Mouse (Mus musculus): ENCODE results near the gene Hoxc8. TPM values are rescaled to one million over a fixed set of nuclear protein-coding genes. Genes with fewer than 3 reads are reported as not detected.

The Hoxc8 gene
- polyA plus RNA-seq, 1 experiment from 2014 or later, result 0.03 TPM

DNA sequence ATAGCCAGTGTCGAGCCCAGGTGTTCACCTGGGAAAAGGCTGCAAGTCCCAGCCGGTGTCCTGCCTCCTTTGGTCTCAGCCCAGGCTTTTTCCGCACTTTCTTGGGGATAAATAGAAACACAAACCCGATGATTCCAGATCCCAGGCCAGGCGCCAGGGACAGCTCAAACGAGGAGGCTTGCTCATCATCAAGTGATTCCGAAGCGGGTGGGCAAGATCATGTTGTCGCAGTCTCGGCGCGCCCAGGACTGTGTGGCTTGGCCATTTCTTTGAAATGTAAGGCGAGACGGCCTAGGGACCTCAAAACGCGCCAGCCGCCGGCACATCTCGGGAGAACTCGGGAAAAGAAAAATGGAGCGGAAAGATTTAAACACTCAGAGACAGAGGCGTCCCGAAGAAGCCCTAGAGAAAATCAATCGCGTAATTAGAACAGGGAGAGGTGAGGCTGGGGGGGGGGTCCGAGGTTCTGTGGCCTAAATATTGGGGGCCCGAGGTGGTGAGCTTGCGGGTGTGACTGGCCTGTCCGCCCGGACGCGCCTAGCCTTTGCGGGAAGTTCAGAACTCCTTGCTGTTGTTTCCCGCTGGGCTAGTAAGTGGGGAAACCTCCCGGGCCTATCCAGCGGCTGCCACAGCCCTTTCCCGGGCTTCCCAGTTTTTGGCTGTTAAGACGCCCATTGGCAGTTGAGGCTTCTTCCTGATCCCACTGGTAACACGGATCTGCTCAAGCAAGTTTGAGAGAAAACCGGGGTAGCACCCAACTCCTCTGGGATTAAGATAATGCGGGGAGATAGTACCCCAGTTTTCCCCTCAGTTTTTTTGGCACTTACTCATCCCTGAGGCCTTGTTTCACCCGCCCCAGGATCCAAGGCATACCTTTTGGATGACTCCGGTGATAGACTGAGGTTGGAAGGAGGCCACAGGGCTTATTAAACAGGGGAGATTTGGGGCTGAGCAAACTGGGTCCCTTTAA, 37.1 kb downstream of the Hoxc8 start:
- H3K4me2 ChIP-seq, result no peak overlapping the region
- H3K9ac ChIP-seq, result no peak overlapping the region
- no peak overlapping the region for H3K4me3 ChIP-seq (replicated peaks)
- H3K36me3 ChIP-seq (replicated peaks), result no peaks in the 10 kb centered on the region
- 4% methylated on average over 43 of the region's 43 CpGs for WGBS (ENCODE audit: insufficient replicate concordance)
- no peaks in the 10 kb centered on the region for H3K9me3 ChIP-seq (replicated peaks)
- ATAC-seq (ENCODE audit: insufficient read depth), result no peak
- no peak overlapping the region for H3K27ac ChIP-seq (replicated peaks)
- H3K27me3 ChIP-seq, result peaks cover 99% of the 10 kb centered on the region
- H3K4me1 ChIP-seq (replicated peaks), result no peaks in the 10 kb centered on the region

- Histone ChIP-seq H3K4me1 (replicated peaks) (no peaks in the 10 kb centered on the region), H3K36me3 (replicated peaks) (no peaks in the 10 kb centered on the region), H3K4me3 (replicated peaks) (no peak overlapping the region), H3K27ac (replicated peaks) (no peak overlapping the region), H3K27me3 (peaks cover 99% of the 10 kb centered on the region), H3K4me2 (no peak overlapping the region), H3K9ac (no peak overlapping the region), H3K9me3 (replicated peaks) (no peaks in the 10 kb centered on the region)
- ATAC-seq (ENCODE audit: insufficient read depth), result no peak
- 27% methylated on average over 9 of the region's 9 CpGs for WGBS (ENCODE audit: insufficient replicate concordance)
These were observed 38.6 kb downstream of the Hoxc8 start for GRCm38 (mm10) chr15:103028916-103029512.

- no peak overlapping the region for H3K9ac ChIP-seq
- ATAC-seq (ENCODE audit: insufficient read depth), result no peak
- H3K27ac ChIP-seq (replicated peaks), result no peak overlapping the region
- no peaks in the 10 kb centered on the region for H3K4me1 ChIP-seq (replicated peaks)
- no peak overlapping the region for H3K4me2 ChIP-seq
- no peak overlapping the region for H3K4me3 ChIP-seq (replicated peaks)
- H3K9me3 ChIP-seq (replicated peaks), result no peaks in the 10 kb centered on the region
- H3K27me3 ChIP-seq, result peaks cover 99% of the 10 kb centered on the region
- WGBS (ENCODE audit: insufficient replicate concordance), result 9% methylated on average over 8 of the region's 8 CpGs
- no peaks in the 10 kb centered on the region for H3K36me3 ChIP-seq (replicated peaks)
These were observed 39.7 kb downstream of the Hoxc8 start for GRCm38 (mm10) chr15:103030142-103030541.

- H3K9ac ChIP-seq, result no peak overlapping the region
- no peaks in the 10 kb centered on the region for H3K9me3 ChIP-seq (replicated peaks)
- no peak overlapping the region for H3K4me3 ChIP-seq (replicated peaks)
- no peaks in the 10 kb centered on the region for H3K36me3 ChIP-seq (replicated peaks)
- peaks cover 99% of the 10 kb centered on the region for H3K27me3 ChIP-seq
- WGBS (ENCODE audit: insufficient replicate concordance), result no CpG with 5 or more reads among the region's 3 CpGs
- ATAC-seq (ENCODE audit: insufficient read depth), result no peak
- no peak overlapping the region for H3K27ac ChIP-seq (replicated peaks)
- no peaks in the 10 kb centered on the region for H3K4me1 ChIP-seq (replicated peaks)
- no peak overlapping the region for H3K4me2 ChIP-seq
These were observed 41.8 kb downstream of the Hoxc8 start for GRCm38 (mm10) chr15:103032167-103032566.

DNA sequence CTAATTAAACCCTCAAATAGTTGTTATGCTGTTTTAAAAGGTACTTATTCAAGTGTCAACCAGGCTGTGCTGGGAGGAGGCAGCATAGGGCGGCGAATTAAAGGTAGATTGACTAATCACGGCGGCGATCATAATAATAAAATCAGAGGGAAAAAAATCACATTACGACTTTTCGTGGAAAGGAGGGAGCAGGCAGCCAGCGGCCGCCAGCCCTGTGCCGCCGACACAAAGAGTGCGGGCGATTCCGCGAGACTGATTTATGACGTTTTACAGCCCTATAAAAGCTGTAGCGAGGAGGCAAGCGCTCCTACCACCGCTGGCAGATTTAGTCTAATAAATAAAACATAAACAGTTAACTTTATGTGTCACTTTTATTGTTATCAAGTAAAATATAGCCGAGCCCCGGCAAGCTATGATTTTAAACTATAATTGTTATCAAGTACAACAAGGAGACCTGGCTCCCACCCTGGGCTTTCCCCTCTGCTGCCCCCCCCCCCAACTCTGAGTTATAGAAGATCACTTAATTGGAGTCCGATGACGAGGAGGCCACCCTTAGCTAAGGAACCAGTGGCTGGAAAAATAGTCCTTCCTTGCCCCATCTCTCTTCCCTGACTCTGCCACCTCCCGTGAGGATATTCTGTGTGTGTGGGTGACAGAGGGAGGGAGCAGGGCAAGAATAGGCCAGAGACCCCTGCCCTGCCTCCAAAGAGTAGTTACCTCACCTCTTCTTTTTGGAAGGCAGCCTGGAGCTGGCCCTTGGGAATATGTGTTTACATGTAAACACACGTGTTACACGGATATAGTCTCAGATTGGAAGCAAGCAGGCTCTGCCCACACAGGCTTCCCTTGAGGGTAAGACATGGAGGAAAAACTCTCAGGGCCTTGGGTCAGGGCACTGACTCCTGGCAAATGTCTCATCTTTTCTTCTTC, 42.5 kb downstream of the Hoxc8 start:
- H3K9me3 ChIP-seq (replicated peaks), result no peaks in the 10 kb centered on the region
- H3K4me3 ChIP-seq (replicated peaks), result no peak overlapping the region
- H3K27me3 ChIP-seq, result peaks cover 99% of the 10 kb centered on the region
- no peak overlapping the region for H3K27ac ChIP-seq (replicated peaks)
- no peaks in the 10 kb centered on the region for H3K36me3 ChIP-seq (replicated peaks)
- no peak for ATAC-seq (ENCODE audit: insufficient read depth)
- 3% methylated on average over 26 of the region's 26 CpGs for WGBS (ENCODE audit: insufficient replicate concordance)
- H3K4me1 ChIP-seq (replicated peaks), result no peaks in the 10 kb centered on the region
- no peak overlapping the region for H3K9ac ChIP-seq
- H3K4me2 ChIP-seq, result no peak overlapping the region

DNA sequence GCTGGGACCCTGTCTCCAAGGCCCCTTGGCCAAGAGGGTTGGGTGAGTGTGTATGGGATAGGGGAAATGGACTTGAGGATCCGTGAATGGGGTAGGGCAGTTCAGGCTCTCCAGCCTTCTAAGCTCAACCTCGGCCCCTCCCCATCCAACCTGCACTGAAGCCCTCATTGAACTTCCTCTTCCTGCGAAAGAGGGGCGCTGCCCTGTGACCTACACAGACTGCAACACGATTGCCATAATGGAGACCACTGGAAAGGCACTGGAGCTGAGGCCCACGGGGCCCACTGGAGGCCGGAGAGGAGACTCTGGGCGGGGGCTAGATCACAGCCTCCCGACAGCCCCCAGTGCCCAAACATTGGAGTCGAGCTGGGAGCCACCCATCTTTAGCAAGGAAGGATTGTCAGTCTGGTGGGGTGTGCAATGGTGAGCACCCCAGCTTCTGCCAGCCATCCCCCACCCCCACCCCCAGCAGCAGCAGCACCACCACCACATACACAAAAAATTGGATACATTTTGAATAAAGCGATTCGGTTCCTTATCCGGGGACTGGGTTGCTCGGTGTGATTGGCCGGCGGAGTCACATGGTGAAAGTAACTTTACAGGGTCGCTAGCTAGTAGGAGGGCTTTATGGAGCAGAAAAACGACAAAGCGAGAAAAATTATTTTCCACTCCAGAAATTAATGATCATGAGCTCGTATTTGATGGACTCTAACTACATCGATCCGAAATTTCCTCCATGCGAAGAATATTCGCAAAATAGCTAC, 43.8 kb downstream of the Hoxc8 start:
- Histone ChIP-seq H3K27me3 (peaks cover 99% of the 10 kb centered on the region), H3K4me1 (replicated peaks) (no peaks in the 10 kb centered on the region), H3K4me2 (peak overlapping the region; percentile 29), H3K27ac (replicated peaks) (no peak overlapping the region), H3K9ac (no peak overlapping the region), H3K9me3 (replicated peaks) (no peaks in the 10 kb centered on the region), H3K4me3 (replicated peaks) (peak overlapping the region; percentile 21), H3K36me3 (replicated peaks) (no peaks in the 10 kb centered on the region)
- WGBS (ENCODE audit: insufficient replicate concordance), result under 1% methylated on average over 24 of the region's 24 CpGs
- no peak for ATAC-seq (ENCODE audit: insufficient read depth)

DNA sequence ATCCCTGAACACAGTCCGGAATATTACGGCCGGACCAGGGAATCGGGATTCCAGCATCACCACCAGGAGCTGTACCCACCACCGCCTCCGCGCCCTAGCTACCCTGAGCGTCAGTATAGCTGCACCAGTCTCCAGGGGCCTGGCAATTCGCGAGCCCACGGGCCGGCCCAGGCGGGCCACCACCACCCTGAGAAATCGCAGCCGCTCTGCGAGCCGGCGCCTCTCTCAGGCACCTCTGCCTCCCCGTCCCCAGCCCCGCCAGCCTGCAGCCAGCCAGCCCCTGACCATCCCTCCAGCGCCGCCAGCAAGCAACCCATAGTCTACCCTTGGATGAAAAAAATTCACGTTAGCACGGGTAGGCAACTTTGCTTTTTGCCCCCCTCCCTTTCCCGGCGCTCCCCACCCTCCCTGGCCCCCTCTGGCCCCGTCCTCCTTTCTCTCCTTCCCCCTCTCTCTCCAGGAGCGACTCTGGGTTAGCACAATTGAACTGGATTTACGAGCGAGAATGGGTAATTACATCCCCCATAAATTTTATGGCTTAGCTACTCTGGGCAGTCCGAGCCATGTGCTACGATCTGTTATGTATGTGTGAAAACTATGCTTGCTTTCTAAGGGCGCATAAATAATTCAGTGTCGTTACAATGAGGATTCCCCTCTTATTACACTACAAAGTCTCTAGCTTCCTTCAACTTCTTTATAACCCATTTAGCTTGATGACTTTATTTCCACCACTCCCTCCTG, 44.6 kb downstream of the Hoxc8 start:
- no peak for ATAC-seq (ENCODE audit: insufficient read depth)
- WGBS (ENCODE audit: insufficient replicate concordance), result under 1% methylated on average over 34 of the region's 34 CpGs
- Histone ChIP-seq H3K4me2 (no peak overlapping the region; the same call in 1 of the 2 replicates), H3K9me3 (replicated peaks) (no peaks in the 10 kb centered on the region), H3K27ac (replicated peaks) (no peak overlapping the region), H3K27me3 (peaks cover 99% of the 10 kb centered on the region), H3K4me3 (replicated peaks) (peak overlapping the region; percentile 21), H3K36me3 (replicated peaks) (no peaks in the 10 kb centered on the region), H3K9ac (no peak overlapping the region), H3K4me1 (replicated peaks) (no peaks in the 10 kb centered on the region)

DNA sequence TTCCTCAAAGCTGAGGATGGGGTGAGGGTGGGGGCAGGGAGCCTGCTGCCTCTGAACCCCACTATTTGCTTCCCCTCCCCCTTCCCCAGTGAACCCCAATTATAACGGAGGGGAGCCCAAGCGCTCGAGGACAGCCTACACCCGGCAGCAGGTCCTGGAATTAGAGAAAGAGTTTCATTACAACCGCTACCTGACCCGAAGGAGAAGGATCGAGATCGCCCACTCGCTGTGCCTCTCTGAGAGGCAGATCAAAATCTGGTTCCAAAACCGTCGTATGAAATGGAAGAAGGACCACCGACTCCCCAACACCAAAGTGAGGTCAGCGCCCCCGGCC, 45.1 kb downstream of the Hoxc8 start:
- Histone ChIP-seq H3K27ac (replicated peaks) (no peak overlapping the region), H3K9me3 (replicated peaks) (no peaks in the 10 kb centered on the region), H3K27me3 (peaks cover 99% of the 10 kb centered on the region), H3K36me3 (replicated peaks) (no peaks in the 10 kb centered on the region), H3K4me1 (replicated peaks) (no peaks in the 10 kb centered on the region), H3K4me3 (replicated peaks) (no peak overlapping the region), H3K4me2 (no peak overlapping the region; the same call in 1 of the 2 replicates), H3K9ac (no peak overlapping the region)
- ATAC-seq (ENCODE audit: insufficient read depth), result no peak
- WGBS (ENCODE audit: insufficient replicate concordance), result 2% methylated on average over 14 of the region's 14 CpGs

DNA sequence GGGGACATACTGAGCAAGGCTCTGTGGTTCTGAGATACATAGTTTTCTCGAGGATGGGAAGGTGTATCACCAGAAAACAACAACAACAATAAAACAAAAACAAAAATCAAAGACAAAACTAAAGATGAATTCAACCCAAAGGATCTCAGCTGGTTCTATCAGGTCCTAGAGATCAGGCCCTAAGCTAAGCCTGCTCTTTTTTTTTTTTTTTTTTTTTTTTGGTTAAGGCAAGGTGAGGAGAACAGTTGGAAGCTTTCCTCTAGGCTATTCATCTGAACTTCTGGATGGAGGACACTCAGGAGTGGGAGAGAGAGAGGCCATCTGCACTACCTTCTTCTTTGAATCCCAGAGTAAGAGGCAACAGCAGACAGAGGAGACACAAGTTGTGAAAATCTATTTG, 47.2 kb downstream of the Hoxc8 start:
- ATAC-seq (ENCODE audit: insufficient read depth), result no peak
- Histone ChIP-seq H3K27me3 (peaks cover 100% of the 10 kb centered on the region), H3K27ac (replicated peaks) (no peak overlapping the region), H3K4me1 (replicated peaks) (no peaks in the 10 kb centered on the region), H3K4me3 (replicated peaks) (no peak overlapping the region), H3K36me3 (replicated peaks) (no peaks in the 10 kb centered on the region), H3K9ac (no peak overlapping the region), H3K9me3 (replicated peaks) (no peaks in the 10 kb centered on the region), H3K4me2 (no peak overlapping the region)
- WGBS (ENCODE audit: insufficient replicate concordance), result 12% methylated on average over 1 of the region's 1 CpGs
